Mouse (Mus musculus) ovary, postnatal 10 days (tissue): ENCODE measurements at regions not wholly inside any gene's neighbourhood (a gene's known extent, or its start where the extent isn't known, plus 50 kb on each side); places are given as distances from the start of the nearest gene placed in this dataset.

Source experiments
- DNase-seq: peaks from one replicate; pipeline ENCODE4 v3.0.0; 2022; ENCODE audit warnings: low spot score

DNA sequence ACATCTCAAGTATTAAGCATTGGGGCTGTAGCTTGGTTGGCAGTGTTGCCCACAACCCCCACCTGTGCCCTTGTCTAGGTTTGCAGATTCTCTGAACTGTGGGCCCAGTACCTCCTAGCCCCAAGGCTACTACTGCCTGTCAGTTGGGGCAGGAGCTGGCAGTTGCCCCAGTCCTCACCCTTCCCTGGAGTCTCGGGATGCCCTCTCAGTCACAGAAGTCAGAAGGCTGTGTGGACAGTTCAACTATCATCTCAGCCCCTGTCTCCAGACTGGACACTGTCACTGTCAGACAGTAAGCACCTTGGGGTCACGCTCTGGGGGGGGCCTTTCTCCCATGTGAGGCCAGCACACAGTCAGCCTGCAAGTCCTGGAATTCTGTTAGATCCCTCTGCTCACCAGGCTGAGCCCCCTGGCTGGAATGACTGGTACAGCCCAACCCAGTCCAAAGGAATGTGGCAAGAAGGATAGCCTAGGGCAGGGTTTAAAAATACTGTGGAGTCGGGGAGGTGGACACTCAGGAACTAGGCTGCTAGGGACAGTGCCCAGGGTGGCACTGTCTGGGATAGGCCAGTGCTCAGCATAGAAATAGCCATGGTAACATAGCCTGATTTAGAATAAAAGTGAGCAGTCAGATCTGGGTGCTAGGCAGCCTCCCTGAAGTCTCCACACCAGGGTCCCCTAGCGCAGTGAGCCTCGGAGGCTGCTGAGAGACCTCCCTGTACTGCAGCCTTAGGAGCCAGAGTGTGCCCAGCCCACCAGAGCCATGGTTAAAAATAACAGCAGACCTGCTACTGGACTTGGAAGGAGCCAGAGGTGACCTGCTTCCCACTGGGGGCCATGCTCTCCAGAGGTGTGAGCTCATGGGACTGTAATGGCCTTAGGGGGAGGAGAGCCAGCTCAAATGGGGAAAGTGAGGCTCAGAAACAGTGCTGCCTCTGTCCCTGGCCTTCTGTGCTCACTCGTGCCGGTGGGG lies 83.1 kb upstream of the Ptpn1 start:
- DNase-seq: no peak

DNA sequence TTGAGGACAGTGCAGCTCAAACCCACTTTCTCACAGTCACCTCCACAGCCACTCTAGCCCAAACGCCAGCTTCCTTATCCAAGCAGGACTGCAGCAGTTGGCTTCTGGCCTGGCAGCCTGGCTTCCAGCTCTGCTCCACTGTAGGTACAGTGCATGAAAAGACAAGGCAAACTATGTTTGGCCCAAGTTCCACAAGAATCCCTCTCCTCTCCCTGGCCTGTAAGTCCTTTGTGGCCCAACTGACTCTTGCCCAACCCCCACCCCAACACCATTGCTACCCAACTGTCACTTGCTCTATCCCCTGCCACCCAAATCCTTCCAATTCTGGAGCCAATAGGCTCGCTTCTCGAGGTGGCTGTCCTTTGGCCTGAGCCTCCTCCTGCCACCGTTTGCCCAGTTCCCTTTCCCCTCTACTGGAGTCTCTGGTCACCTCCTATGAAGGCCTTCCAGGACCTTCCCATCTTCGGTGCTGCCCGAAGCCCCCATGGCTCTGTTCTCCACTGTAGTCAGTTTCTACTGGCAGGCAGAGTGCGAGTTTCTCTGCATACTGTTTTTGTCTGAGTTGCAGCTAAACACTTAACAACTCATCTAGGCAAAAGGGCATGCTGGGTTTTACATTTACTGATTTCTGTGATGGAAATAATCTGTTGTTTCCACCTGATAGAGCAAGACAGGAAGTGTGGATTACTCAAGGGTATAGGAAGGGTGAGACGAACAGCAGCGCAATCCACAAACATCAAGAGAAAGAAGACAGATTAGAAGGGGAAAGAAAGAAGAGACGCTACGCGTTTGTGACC lies 84.4 kb upstream of the Ptpn1 start:
- DNase-seq: no peak

DNA sequence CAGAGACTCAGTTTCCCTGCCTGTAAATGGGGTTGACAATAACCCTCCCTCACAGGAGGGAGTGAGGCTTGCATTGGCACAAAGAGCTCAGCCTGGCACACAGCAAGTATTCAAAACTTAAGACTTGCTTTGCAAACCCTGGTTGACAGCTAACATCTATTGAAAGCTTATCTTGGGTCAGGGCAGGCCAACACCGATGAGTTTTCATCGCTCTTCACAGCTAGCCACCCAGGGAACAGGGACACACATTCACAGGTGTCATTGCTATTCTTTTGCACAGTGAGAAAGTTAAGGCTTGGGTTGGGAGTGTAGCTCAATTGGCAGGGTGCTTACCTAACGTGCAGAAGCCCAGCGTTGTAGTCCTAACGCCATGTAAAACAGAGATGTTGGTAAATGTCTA lies 86.5 kb upstream of the Ptpn1 start:
- no peak for DNase-seq

DNA sequence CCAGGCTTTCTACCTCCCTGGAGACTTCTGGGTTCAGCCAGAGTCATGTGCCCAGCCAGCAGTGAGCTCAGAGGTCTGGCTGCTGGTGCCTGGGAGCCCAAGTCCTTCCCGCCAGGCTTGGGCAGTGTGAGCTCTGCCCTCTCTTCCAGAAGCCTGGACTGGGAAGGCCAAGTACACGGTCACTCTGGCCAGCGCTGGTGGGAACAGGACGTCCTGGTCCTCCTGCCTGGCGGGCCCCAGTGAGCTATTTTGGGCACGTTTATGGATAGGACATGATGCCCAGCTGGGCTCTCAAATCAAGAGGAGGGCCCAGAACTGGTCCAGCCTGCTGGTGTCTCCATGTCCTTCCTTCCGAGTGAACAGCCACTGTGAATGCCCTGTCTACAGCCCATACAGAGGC lies 87.3 kb upstream of the Ptpn1 start:
- DNase-seq: no peak

DNA sequence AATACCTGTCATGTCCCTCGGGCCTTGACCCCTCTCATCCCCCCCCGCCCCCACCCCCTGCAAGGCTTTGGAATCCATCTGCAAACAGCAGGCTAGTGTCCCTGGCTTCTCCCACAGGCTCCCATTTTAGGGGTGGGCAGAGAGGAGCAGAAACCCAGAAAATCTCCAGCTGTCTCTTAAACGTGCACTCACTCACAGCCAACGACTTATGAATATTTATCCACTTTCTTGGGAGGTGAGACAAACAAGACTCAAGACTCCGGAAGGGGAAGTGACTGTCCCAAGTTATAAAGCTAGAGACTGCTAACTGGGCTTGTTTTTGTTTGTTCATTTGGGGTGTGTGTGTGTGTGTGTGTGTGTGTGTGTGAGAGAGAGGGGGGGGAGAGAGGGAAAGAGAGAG lies 87.9 kb upstream of the Ptpn1 start:
- no peak for DNase-seq

DNA sequence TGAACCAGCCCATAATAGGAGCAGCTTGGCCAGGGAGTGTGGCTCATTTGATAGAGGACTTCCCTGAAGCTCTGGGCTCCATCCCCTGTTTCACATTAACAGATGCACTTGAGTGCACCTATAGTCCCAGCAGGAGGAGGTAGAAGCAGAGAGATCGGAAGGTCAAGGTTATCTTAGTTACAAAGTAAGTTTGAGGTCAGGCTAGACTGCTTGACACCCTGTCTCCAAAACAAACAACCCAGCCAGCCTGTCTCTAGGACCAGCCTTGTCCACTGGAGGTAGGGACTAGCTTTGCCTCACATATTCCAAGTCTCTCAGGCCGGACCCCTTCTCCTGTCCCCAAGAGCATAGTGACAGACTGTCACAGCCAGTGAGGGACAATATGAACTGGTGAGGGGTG lies 88.9 kb upstream of the Ptpn1 start:
- no peak for DNase-seq

DNA sequence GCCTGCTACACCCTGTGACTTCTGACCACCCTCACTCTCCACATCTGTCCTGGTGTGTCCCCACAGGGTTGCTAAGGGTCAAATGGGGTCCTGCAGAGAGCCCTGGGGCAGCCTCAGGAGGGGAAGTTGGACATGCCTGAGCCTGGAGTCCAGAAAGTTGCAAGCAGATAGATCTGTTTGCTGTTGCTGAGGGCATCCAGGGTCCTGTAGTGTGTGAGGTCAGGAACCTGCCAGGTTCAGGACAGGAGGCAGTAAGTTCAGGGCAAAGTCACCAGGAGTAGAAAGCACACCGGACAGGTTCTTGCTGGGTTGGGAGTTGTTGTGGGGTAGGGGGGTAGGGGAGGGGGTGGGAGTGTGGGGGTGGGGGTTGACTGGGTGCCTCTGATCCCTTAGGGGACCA lies 89.4 kb upstream of the Ptpn1 start:
- DNase-seq: no peak

DNA sequence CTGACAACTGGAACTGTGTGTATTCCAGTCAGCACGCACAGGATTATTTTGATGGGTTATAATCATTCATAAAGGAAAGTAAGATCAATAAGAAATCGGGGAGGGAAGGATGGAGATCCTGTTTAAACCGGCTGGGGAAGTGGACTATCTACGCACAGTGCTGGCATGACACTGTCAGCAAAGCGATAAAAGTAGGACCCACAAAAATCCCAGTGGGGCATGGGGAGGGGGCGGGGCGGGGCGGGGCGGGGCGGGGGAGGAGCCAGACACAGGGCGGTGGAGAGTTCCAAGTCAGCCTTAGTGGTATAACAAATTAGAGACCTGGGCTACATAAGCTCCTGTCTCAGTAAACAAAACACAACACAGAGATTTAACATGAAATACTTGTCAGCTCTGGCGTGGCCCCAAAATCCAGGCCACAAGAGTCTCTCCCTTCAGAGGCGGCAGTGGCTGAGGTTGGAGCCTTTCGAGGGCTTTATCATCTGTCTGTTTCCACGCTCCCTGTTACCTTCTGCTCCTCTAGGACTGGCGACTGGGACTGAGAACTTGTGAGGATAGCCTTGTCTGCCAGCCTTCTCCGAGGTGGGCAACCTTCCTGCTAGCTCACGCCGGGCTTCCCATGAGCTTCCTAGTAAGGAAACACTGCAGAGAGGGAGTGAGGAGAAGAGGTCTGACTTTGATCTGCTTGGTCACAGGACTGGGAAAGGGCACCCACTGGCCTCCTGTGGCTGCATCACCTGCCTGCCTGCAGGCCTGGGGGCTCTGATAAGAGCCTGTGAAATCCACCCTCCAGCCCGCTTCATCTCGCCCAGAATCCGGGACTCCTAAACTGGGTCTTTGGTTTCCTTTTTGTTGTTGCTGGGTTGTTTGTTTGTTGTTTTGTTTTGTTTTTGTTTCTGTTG lies 90.3 kb upstream of the Ptpn1 start:
- DNase-seq: no peak

DNA sequence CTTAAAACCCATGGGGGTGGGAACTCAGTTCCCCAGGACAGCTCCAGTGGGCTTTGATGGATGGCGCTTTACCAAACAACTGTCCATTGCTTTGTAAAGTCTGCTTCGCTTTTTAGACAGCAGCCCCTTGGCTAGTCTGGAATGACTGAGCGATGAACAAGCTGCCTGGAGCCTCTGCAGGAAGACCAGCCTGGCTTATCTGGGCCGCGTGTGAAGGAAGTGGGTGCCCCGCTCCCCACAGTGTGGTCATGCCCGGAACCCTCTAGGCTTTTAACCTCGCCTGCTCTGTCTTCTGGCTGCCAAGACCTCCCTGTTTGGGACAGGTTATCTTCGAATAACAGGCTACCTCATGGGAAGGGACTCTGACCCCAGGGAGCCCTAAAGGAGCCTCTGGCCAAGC lies 91.5 kb upstream of the Ptpn1 start:
- no peak for DNase-seq

DNA sequence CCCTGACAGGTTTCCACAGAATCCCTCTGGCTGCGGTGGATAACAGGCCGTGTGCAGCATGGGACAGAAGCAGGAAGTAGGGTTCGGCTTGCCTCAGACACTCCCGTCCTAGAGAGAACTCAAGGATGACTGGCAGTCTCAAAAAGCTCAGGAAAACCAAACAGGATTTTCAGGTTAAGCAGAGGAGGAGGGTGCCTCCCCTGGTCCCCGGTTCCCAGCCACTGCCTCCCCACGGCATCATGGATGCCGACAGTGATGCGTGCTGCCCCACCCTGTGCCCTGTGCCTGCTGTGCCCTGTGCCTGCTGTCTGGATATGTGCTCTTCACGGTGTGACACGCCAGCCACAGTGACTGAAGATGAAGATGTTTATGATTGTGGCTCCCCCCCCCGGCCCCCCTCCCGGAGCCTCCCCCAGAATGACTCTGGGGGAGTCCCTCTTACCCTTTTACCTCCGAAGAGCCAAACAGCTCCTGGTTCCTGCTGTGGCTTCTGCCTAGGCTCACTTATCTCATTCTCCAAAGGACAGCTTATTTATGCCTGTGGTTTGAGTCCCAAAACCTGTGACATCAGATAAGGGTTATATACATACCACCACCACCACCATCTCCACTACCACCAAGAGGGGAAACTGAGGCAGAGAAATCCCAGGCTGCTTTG lies 92.4 kb upstream of the Ptpn1 start:
- no peak for DNase-seq

DNA sequence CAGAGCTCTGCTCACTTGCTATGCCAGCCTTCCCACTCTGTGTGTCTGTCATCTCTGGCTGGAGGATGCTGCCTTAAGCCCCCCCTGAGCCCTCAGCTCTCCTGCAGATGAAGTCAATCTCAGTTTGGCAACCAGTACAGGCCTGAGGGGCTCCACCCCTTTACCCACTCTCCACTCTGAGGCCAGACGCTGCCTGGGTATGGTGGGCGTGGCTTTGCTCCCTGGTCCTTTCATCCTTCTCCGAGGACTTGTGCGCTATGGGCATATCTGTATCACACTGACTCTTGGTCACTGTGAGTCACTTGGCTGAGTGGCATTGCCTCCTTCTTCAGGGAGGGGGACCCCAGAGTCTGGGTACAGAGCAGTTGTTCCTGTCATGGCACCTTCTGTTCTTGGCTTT lies 94.3 kb upstream of the Ptpn1 start:
- no peak for DNase-seq

DNA sequence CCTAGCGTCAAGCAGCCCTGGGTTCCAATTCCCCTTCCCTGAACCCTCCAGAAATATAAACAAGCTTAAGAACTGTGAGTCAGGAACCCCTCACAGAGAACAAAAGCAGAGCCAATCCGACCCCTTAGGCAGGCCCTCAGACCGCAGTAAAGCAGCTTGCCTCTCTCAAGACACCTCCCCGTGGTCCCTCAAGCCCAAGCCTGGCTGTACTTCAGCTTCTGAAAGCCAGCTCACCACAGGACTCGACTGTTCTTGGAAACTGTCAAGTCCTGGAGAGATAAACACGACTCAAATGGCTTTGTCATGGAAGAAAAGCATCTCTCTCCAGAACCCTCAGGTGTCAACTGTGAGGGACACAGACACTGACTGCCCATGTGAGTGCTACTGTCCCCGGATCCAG lies 95.2 kb upstream of the Ptpn1 start:
- DNase-seq: no peak

DNA sequence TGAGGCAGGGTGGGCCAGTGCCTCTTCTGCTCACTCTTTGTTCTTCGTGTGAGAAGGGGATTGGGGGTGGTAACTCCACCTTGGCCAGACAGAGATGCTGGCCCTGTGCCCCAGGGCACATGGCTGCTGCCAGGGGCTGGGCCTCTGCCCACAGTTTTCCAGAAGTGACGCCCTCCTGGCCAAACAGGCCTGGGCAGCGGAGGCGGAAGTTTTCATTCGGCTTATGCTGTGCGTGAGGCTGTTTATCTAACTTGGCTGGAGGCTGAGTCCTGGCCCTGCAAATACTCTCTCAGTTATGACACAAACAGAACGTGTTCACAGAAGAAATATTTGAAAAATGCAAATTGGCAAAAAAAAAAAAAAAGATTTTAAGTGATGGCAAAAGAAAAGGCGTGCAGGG lies 97.3 kb upstream of the Ptpn1 start:
- peak; percentile 37 for DNase-seq

DNA sequence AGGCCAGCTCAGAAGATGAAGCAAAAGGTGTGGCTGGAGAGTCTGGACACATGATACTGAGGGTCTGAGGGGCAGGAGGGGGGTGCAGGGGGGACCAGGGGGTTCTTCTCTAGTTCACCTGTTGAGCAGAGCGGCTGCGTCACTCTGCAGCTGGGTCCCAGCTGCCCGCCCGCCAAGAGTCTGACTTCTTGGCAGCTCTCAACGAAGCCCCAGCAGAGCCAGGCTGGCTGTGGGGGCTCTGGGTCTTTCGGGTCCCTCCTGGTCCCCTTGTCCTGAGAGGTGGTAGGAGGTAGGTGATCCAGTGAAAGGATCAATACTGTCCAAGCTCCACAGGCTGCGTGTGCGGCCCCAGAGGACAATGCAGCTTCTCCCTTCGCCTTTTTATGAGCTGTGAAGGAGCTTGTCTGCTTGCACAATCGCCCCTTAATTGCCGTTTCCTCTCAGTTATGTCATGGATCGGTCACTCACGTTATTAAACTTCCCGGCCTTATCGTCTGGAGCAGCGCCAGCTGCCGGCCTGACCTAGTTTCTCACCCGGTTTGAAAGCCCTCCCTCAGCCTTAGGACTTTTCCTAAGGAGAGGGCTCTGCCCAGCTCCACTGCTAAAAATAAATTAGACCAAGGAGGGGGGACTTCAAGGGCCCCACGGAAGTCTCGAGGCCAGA lies 98.4 kb upstream of the Ptpn1 start:
- DNase-seq: no peak

DNA sequence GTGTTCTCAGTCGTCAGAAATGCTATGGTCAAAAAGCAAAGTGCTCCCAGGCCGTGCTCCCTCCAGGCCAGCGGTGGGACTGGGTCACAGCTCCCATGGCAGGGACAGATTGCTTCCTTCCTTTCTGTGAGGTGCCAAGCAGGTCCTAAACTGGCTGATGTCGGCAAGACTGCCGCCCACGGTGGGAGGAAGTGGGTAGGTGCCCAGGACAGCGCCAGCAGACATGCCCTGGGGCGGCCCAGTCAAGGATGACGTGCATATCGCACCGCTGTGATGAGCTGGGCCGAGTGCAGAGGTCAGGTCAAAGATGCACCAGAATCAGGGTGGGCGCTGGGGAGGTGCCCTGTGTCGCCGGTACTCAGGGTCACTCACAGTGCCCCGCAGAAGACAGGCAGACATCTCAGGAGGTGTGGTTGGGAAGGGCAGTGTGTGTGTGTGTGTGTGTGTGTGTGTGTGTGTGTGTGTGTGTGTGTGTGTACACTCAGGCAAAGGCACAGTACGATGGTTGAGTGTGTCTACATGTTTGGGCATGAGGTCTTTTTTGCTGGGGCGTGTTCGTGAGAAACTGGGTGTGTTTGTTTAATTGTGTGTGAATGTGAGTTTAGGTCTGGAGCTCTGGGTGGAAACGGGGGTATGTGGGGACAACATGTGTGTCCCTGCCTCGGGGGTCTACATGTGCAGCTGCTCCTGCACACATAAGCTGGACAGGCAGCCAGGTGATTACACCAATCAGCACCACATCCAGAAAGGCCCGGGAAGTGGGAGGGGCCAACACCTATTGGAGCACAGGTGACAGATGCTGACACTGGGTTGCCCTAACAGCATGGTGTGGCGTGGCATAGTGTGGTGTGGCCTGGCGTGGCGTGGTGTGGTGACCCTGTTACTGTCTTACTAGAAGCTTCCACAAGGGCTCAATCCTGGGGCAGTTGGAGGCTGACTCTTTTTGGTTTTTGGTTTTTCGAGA lies 100.5 kb upstream of the Ptpn1 start:
- no peak for DNase-seq

DNA sequence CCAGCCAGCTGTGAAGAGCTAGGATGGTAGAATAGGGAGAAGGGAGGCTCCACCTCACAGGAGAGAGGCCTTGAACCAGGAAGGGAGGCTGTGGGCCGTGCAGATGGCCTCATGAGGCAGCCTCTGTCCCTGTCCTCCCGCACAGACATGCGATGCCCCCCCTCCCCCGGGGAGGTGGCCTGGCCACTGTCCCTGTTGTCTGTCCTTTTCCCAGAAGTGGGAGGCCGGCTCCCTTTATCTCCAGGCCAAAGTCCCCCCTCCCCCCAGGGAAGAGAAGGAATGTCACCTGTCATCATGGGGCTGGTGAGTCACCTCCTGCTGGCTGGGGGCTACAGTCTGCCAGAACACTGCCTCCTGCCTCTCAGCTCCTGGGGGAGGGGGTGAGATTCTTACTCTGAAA lies 103.6 kb upstream of the Ptpn1 start:
- DNase-seq: no peak

DNA sequence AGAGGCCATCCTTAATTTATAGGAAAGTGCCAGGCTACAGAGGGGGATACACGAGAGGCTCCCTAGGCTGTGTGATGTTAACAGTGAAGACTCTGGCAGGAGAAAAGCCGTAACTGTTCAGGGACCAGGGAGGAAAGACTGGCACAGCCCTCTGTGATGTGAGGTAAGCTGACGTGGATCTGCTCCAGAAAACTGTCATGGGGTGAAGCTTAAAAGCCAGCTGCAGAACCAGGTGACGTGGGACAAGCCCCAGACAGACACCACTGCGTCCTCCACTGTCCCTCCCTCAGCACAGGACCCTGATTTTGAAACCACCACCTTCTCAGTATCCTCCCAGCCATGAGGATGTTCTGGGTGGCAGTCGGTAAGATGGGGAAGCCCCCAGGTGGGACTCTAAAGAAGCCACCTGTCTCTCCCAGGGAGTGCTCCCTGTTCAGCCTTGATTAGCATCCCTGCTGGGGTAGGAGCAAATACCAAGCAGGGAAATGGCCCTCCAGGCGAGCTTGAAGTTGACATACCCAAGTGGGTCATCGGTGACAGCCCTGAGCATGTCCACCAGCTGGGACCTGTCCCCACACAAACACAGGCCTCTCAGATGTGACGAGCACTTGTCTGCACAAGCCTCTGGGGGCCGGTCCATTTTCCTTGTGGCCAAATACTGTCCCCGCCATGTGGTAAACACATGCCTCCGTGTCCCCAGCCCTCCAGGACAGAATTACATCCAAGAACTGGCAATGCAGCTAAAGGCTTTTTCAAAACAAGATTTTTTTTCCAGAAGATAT lies 104.7 kb upstream of the Ptpn1 start:
- no peak for DNase-seq

DNA sequence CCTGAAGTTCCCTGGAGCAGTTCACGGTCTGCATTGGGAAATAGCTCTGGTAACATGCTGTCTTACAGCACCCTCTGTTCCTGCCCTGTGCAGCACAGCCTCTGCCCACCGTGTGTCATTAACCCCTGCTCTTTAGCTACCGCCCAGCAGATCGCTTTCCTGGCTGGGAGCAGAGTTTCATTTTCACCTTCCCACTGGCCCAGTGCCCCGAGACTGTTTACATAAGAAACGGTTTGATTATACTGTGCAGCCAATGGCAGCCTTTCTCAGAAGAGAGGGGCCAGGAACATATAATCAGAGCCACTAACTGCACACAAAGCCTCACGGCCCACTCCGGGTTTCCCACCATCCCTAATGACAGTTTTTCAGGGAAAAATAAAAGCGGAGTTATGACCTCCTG lies 108.3 kb upstream of the Ptpn1 start:
- no peak for DNase-seq

DNA sequence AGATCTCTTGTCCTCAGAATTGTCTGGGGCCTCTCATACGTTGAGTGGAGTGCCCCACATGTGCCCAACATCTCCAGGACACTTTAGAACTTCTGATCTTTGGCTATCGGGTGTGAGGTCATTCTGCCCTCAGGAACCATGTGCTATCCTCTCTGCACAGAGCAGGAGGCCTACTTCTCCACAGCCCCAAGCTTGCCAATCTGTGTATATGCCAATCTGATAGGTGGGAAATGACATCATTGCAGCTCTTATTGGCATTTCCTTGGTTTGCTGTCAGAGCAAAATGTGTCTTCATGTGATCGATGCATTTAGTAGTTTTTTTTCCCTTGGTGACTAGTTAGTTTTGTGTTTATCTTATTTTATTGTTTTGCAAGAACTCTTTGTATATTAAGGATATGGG lies 108.8 kb upstream of the Ptpn1 start:
- DNase-seq: no peak
